Mouse (Mus musculus) cerebellum, adult 9-11 months (tissue): ENCODE measurements around the gene Coq9.
A peak's percentile ranks its signal among the peaks of the same experiment; 100 is the strongest.

ENCODE experiments used
- DNase-seq: peaks from one replicate; pipeline ENCODE4 v3.0.0; 2022

Coq9 gene

DNA sequence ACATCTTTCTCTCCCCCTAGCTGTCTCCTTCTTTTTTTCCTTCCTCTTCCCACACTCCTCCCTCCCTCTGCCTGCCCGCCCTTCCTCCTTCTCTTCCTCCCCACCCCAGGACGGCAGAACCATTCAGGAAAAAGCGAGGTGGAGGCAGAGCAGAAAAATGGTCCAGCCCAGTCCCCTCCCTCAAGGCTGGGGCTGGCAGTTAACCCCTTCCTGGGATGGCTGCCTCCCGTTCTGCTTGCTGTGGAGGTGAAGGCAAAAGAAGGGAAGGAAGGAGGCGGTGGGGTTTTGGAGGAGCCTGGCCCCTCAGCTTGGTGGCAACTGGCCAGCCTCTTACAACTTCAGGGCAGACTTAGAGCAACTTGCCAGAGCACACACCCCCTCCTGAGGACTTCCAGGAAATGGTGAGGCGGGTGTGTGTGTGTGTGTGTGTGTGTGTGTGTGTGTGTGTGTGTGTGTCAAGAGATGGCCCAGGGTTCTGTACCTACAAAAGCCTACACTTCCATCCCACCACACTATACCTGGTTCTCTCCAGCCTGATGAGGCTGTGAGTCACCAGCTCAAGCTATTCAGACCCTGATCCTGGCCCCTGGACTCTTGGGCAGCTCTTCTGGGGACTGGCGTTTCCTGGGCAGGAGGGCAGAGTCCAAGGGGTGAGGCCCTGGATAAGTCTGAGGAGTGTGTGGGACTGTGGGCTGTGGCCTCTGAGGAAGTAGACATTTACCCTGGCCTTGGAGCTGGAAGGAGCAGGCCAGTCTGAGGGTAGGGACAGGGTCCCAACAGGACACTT lies 33.2 kb downstream of the Coq9 start:
- peak; percentile 73 for DNase-seq

DNA sequence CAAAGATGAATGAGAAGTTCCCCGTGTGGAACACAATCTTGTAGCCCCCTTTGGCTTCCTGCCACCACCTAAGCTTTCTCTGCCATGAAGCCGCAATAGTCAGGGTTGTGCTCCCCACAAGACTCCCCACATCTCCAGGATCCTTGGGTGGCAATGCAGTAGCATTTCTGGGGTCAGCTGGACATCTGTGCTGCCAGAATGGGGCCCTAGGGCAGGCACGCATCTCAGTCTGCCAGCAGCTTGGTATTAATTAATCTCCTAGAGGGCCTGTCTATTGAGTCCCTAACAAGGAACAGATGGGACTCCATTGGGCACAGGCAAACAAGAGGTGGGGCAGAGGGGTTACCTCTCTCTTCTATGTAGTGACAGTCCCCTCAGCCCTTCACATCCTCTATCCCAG lies 34.0 kb downstream of the Coq9 start:
- peak; percentile 35 for DNase-seq

DNA sequence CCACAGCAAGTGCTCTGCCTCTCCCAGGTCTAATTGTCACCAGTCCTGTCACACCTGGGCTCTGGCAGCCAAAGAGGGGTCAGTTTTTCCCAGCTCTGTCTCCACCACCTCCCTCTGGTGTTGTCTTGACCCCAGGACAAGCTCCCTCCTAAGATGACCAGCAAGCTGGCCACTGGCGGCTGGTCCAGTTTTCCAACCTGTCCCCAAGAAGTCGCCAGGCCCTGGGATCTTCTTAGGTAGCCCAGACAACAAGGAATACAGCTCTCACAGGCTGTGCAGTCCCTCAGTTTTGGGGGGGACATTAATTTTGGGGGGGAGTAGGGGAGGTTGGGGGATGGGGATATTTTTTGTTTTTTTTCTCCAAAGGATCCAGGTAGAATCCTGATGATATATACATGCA lies 34.5 kb downstream of the Coq9 start:
- DNase-seq, result no peak

DNA sequence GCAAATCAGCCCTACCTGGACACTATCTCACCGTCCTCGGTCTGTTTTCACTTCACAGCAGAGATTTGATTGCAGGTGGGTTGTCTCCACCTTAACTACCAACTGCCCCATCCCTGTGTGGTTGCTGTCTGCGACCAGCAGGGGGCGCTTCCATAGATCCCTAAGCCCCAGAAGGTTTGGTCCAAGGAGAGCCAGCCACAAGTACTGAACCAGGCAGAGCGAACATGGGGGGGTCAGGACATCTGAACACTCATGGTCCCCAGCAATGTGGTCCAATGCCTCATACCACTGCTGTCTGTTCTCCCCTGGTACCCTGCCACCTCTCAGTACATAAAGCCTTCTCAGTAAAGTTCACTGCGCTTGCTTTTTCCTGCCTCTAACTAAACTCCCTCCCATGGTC lies 36.2 kb downstream of the Coq9 start:
- peak; percentile 65 for DNase-seq

DNA sequence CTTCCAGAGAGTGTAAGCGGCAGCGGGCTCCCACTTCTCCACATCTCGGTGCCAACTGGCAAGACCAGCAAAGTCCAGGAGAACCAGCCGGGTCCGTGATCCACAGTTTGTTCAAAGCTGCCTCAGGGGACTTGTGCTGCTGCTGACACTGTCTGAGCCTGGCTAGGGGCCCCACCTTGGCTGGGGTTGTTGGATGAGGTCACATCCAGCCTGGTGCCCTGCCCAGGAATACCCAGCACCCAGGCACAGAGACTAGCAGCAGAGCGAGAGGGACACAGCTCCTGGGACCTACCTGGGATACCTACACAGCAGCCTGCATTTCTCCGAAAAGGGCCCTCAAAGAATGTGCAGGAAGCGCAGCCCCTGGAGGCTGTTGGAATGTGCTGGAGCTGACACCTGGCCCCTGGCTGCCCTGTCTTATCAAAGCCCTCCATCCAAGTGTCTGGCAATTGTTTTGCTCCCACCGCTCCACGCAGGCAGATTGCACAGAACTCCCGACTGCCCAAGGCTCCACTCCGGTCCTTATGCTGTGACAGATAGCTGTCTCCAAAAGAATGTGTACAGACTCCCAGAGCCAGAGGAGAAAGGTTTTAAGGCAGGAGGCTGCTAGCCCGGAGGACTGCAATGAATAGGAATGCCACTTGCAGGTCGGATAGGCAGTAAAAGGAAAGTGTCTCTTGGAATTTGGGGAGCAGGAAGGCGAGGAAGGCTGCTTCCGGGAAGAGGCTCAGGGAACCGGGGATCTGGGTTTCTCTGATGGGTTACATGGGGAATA lies 37.2 kb downstream of the Coq9 start:
- peak; percentile 33 for DNase-seq

DNA sequence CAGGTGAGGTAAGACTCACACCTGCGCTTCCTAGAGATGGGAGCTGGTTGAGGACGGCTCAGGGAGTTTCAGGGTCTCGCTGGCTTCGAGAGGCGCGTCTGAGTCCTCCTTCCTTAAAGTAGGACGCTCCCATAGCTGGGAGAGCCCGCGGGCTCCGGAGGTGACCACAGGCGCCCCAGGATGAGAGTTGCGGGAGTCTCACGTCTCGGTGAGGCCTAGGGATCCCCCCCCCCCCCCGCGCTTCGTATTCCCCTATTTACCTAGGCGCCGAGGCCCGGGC lies 37.7 kb downstream of the Coq9 start:
- DNase-seq, result no peak

DNA sequence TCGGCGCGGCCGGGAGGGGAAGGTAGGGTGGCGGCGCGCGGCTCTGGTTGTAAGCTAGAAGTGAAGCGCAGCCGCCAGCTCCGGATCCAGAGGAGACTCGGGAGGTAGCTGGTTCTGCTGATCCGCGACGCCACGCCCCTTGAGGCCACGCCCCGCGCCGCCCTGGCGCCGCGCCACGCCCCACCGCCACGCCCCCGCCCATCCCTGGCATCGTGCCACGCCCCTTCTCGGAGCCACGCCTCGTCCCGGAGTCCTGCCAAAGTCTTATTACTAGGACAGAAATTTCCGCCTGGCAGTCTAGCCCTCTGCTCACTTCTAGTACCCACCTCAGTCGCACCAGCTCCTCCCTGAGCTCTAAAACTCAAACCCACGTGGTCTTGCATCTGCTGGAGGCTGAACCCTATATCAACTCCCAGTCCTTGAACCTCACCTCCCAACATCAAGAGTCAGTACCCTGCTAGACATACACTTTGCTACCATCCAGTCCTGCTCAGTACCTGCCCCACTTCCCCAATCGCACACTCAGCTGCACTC lies 38.1 kb downstream of the Coq9 start, which contains the start of gene Dok4:
TSS of gene Dok4 (minus strand) at position 134 of the 534 bp plus-strand sequence.
- DNase-seq, result peak; percentile 61

DNA sequence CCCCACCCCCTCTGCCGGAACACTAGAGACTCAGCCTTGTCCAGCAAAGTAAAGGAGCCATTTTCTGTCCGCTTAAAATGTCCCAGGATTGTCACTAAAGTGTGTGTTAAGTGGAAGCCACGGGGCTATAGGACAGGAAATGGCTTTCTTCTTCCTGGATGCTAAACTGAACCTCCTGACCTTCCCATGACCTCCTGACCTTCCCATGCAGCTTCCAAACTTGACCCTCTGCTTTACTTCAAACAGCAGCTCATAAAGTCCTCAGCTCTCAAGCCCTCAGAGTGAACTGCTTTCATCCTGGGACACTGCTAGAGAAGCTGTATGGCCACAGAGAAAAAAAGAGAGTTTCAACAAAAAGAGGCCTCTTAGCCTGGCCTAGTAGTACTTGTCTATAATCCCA lies 38.7 kb downstream of the Coq9 start:
- no peak for DNase-seq

DNA sequence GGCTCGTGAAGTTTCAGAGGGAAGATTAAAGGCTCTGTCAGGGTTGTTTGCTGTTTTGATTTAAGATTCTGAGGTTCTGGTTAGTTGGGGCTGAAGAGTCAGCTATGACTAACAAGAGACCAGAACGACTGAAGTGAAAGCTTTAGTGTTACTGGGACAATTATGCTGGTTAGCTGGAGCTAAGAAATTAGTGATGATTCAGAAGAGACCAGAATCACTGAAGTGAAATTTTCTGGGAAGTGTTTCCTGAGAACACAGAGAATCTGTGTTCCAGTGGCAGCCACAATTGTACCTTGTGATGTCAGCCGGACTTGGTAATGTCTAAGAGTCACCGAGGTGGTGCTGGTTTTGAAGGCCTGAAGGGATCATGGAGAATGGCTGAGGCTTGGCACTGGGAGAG lies 42.6 kb downstream of the Coq9 start:
- DNase-seq, result no peak

DNA sequence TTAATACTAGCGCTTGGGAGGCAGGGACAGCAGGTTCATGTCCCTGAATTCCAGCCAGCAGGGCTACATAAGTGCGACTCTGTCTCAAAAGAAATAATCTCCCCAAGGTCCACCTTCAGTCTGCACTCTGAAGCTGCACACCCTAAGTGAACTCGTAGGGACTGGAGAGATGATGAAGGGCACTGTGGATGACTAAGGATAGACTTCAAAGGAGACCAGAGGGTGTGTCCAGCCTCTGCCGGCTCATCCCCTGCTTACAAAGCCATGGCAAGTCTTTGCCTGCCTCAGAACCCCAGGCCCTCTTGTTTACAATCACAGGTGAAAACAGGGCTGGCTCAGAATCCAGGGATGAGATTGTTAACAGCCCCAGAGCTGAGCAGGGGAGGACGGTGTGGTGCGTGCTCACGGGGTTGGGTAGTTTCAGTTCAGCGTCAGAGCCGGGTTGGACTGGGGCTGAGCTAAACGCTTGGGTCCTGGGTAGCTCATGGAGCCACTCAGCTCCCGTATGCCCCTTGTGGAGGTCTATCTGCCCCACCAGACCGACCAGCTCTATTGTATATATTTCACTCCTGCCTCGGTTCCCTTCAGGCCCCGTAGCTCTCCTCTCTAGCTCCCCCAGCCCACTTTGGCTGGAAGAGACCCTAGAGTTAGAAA lies 50.4 kb downstream of the Coq9 start:
- DNase-seq, result no peak

DNA sequence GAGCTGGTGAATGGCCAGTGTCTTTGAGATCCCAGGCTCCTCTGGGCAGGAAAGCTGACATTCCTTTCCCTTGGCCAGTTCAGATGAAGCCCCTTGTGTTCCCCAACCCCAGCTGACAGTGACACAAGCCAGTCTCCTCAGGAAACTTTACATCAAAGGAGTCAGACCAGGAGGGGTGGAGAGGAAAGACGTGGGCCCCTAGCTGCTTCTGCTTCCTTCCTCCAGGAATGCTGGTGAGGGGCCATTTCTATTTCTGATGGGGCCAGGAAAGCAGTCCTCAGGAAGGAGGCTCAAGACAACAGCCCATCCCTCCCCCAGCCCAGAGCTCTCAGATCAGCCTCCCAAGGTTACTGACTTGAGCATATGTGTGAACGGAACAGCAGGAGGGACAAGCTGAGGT lies 54.8 kb downstream of the Coq9 start:
- no peak for DNase-seq

DNA sequence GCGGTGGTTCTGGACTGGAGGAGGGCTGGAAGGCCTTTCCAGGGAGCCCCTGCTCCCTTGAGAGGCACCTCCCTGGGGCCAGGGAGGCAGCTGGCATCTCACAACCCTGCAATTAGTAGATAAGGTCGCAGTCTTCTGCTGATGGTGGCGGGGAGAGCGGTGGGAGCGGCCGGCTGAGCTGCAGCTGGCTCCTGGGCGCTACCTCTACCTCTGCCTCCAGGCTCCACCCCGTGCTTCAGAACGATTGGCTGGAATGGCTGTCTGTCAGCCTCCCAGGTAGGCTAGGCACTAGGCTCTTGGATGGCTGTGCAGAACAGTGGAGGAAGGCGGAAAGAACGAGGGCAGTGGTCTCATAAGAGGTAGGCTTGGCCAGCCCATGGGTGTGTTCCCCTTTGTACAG lies 61.1 kb downstream of the Coq9 start:
- DNase-seq, result no peak

DNA sequence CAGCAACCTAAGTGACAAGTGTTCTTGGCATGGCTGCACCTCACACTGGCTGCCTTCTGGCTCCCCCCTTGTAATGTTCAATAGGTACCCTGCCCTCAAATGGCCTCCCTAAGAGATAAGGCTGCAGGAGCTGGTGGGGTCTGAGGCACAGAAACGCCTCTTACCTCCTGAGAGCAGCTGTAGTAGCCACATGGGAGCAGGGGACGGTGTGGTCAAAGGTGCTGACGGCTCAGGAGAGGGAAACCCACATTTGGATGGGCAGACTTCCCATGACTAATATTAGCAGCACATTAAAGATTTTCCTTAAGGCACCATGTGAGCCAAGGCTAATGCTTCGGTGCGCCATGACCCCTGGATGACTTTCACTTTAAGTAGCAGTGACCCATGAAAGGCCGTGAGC lies 62.5 kb downstream of the Coq9 start:
- no peak for DNase-seq

DNA sequence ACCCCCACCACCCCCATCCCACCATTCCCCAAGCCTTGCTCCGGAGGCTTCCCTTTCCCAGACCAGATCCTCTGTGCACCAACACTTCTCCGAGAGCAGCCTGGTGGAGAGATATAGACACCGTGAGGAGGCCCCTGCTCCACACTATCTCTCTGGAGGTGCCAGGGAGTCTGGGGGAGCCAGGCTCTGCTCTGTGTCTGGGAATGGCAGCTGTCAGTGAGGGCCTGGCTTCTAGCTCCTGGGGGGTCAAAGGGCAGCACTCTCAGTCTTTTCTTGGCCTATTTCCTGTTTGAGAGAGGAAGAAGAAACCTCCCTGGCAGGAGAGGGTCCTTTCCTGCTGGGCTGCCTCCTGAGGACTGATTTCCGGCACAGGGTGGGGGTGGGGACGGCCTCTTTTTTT lies 62.9 kb downstream of the Coq9 start:
- DNase-seq, result no peak

DNA sequence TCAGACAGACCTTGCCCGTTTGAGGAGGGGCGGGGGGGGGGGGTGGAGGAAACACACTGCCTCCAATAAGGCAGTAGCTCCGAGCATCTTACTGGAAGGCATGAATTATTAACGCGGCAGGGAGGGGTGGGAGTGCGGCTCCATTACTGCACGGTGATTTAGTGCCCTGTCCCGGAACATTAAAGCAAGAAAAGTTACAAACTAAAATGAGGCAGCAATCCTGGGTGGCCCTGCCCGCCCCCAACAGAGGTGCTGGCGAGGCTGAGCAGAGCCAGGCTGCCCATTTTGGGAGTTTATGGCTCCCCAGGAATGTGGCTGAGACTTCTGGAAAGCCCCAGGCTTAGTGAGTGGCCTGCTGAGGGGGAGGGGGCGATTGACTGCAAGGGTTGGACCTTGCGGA lies 65.6 kb downstream of the Coq9 start:
- no peak for DNase-seq
